Mouse (Mus musculus): ENCODE measurements around the gene Tmem243. TPM values are rescaled to one million over a fixed set of nuclear protein-coding genes. Genes with fewer than 3 reads are reported as not detected.

Gene Tmem243
- total RNA-seq (2023; ENCODE audit: inconsistent age): 136 to 145 TPM (median 138 TPM) in 4 replicates

DNA sequence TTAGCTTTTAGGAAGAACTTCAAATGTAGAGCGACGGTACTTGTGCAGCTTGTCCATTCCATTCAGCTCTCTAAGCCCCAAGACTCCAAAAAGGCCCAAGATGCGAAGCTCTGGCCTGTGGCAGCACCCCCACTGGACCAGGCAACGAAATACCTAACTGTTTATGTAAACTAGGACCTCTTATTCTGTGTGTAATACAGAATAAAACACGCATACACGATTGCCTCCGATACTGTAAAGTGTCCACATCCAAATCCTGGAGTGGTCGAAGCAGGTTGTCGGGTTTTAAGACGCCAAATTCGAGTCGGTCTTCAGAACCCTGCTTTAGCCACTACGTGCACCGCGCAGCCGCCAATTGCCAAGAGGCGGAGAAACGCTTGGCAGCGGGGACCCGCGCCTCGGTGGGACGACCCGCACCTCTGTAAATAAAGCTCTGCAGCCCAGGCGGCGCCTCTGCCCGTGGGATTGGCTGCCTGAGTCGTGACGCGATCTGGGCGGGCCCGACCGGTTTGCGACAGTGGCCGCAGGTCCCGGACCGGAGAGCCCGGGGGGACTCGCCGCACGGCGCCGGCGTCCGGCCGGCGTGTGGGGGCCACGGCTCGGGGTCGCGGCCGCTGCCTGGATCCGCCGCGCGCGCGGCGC is at the start of gene Tmem243:
TSS of gene Tmem243 (plus strand) at position 462 of the 642 bp plus-strand sequence.

GRCm38 (mm10) chr5:9161456-9162041 is 61.1 kb downstream of the Tmem243 start, which contains the start of gene Dmtf1:
TSS of gene Dmtf1 (minus strand) at chr5:9161776.

Other genes starting within 250 kb of the Tmem243 start
- 5.5 to 9.6 TPM (median 6.5 TPM) in 4 replicates for gene Abcb4, start 207.0 kb upstream of the Tmem243 start, total RNA-seq (2023; ENCODE audit: inconsistent age)
- 16.8 to 20.3 TPM (median 18.2 TPM) in 4 replicates for gene Crot, start 103.3 kb upstream of the Tmem243 start, total RNA-seq (2023; ENCODE audit: inconsistent age)
- 70.1 to 79.5 TPM (median 74.8 TPM) in 4 replicates for gene Dmtf1, start 61.1 kb downstream of the Tmem243 start, total RNA-seq (2023; ENCODE audit: inconsistent age)
- not detected in 4 replicates for gene 9330182L06Rik, start 165.4 kb downstream of the Tmem243 start, total RNA-seq (2023; ENCODE audit: inconsistent age)